In the genomic region with DNA sequence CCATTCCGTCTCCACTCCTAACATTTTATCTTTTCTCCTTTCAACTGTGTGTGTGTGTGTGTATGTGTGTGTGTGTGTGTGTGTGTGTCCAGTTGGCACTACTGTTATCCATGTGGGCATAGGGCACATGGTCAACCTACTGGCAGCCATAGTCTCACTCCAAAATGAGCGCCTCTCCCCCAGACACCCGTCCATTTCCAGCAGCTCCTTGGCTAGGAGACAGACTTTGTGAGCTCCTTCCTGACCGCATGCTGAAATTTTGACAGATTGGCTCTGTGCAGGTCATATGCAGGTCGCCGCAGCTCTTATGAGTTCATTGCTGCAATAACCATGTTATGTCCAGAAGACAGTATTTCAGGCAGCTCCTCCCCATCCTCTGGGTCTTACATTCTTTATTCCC, we compare ENCODE assay signal across 34 mouse cellular contexts. TPM values are rescaled to one million over a fixed set of nuclear protein-coding genes. Genes with fewer than 3 reads are reported as not detected.
A peak's percentile ranks its signal among the peaks of the same experiment; 100 is the strongest.
DNase-seq lines count a peak whose midpoint lies in the region; ATAC-seq and TF ChIP-seq lines count a peak whose summit lies in the region.
"Had no signal": no experiment of that assay in that cellular context is flagged by ENCODE, and none has a peak within 500 bp of the region (broad histone marks: within the 10 kb centered on the region; RNA-seq: fewer than 3 reads in every experiment).

No protein-coding gene starts in this region.

- H3K9me3 ChIP-seq in midbrain, postnatal 0 days (ENCODE audit: low read length) = no peaks in the 10 kb centered on the region
- H3K9me3 ChIP-seq in midbrain, embryonic 13.5 days = no peaks in the 10 kb centered on the region
- no peaks in the 10 kb centered on the region for H3K9me3 ChIP-seq in intestine, embryonic 15.5 days
- H3K9me3 ChIP-seq: embryonic facial prominence, embryonic 13.5 days; forebrain, embryonic 10.5 days; forebrain, embryonic 15.5 days; heart, embryonic 12.5 days; hindbrain, embryonic 15.5 days; limb, embryonic 12.5 days; liver, embryonic 15.5 days; neural tube, embryonic 13.5 days had no signal

- TF ChIP-seq POLR2A in cerebellum, adult 2 months (IDR thresholded peaks at IDR 0.05; ENCODE audit: borderline replicate concordance, insufficient read depth, low read length) = no peak

- H3K4me3 ChIP-seq in midbrain, postnatal 0 days (ENCODE audit: low read depth, low read length) = no peak overlapping the region
- H3K4me3 ChIP-seq in midbrain, embryonic 13.5 days (replicated peaks) = no peak overlapping the region
- no peak overlapping the region for H3K4me3 ChIP-seq in cerebellum, adult 2 months (replicated peaks; ENCODE audit: insufficient read depth, low read depth, low read length)
- H3K4me3 ChIP-seq in intestine, embryonic 15.5 days (replicated peaks) = no peak overlapping the region
- H3K4me3 ChIP-seq: embryonic facial prominence, embryonic 13.5 days; forebrain, embryonic 10.5 days; forebrain, embryonic 15.5 days; heart, adult 2 months; heart, embryonic 12.5 days; hindbrain, embryonic 15.5 days; limb, embryonic 12.5 days; liver, embryonic 15.5 days; neural tube, embryonic 13.5 days had no signal

- H3K27me3 ChIP-seq in midbrain, postnatal 0 days (ENCODE audit: insufficient read depth, low read length) = no peaks in the 10 kb centered on the region
- no peaks in the 10 kb centered on the region for H3K27me3 ChIP-seq in midbrain, embryonic 13.5 days
- H3K27me3 ChIP-seq in cerebellum, adult 2 months (ENCODE audit: control insufficient read depth, insufficient read depth, low read length) = no peaks in the 10 kb centered on the region
- no peaks in the 10 kb centered on the region for H3K27me3 ChIP-seq in intestine, embryonic 15.5 days (replicated peaks)
- H3K27me3 ChIP-seq: forebrain, embryonic 15.5 days; heart, embryonic 12.5 days; hindbrain, embryonic 15.5 days; limb, embryonic 12.5 days; liver, embryonic 15.5 days; neural tube, embryonic 13.5 days had no signal

- no peak overlapping the region for H3K9ac ChIP-seq in midbrain, postnatal 0 days (replicated peaks; ENCODE audit: low read length, poor library complexity, severe bottlenecking)
- no peak overlapping the region for H3K9ac ChIP-seq in midbrain, embryonic 13.5 days (replicated peaks)
- no peak overlapping the region for H3K9ac ChIP-seq in intestine, embryonic 15.5 days
- H3K9ac ChIP-seq: embryonic facial prominence, embryonic 13.5 days; forebrain, embryonic 15.5 days; heart, embryonic 12.5 days; hindbrain, embryonic 15.5 days; limb, embryonic 12.5 days; liver, embryonic 15.5 days; lung, embryonic 14.5 days; neural tube, embryonic 13.5 days had no signal

- WGBS in midbrain, postnatal 0 days = 95% methylated on average over 6 of the region's 6 CpGs
- WGBS in midbrain, embryonic 13.5 days = 95% methylated on average over 6 of the region's 6 CpGs
- 18% methylated on average over 6 of the region's 6 CpGs for WGBS in cerebellum, adult 2 months
- WGBS in intestine, embryonic 15.5 days = 82% methylated on average over 6 of the region's 6 CpGs

- TF ChIP-seq CTCF in midbrain, postnatal 0 days (IDR thresholded peaks at IDR 0.05) = no peak
- TF ChIP-seq CTCF in cerebellum, adult 2 months (IDR thresholded peaks at IDR 0.05; ENCODE audit: borderline replicate concordance, insufficient read depth, low read depth, low read length) = no peak

- DNase-seq in midbrain, postnatal 0 days (ENCODE audit: low spot score) = peak; percentile 13
- DNase-seq in cerebellum, adult 2 months = peak; percentile 77 to 92
- peak; percentile 87 to 91 for DNase-seq in cerebellum, postnatal 14 days
- DNase-seq in lung, postnatal 10 days = no peak
- DNase-seq: B cell, adult 2 months; heart, adult 2 months; heart, postnatal 4 days; kidney, adult 8-10 months; layer of hippocampus, adult 9-11 months; lung, embryonic 14.5 days had no signal

- H3K4me1 ChIP-seq in midbrain, postnatal 0 days (ENCODE audit: insufficient read depth, low read length) = no peaks in the 10 kb centered on the region
- no peaks in the 10 kb centered on the region for H3K4me1 ChIP-seq in midbrain, embryonic 13.5 days (replicated peaks)
- peaks cover 15% of the 10 kb centered on the region for H3K4me1 ChIP-seq in cerebellum, adult 2 months (ENCODE audit: control insufficient read depth, insufficient read depth, low read length)
- H3K4me1 ChIP-seq in intestine, embryonic 15.5 days (replicated peaks) = no peaks in the 10 kb centered on the region
- H3K4me1 ChIP-seq: forebrain, embryonic 10.5 days; forebrain, embryonic 15.5 days; heart, embryonic 12.5 days; liver, embryonic 15.5 days had no signal

- no peak overlapping the region for H3K27ac ChIP-seq in midbrain, postnatal 0 days (ENCODE audit: low read depth, low read length)
- H3K27ac ChIP-seq in midbrain, embryonic 13.5 days = no peak overlapping the region
- H3K27ac ChIP-seq in cerebellum, adult 2 months (ENCODE audit: insufficient read depth, low read length) = 0 out of 2 replicates have a peak overlapping the region, but pooled peaks have one; percentile 62
- no peak overlapping the region for H3K27ac ChIP-seq in intestine, embryonic 15.5 days
- H3K27ac ChIP-seq: embryonic facial prominence, embryonic 13.5 days; forebrain, embryonic 10.5 days; forebrain, embryonic 15.5 days; heart, adult 2 months; hindbrain, embryonic 15.5 days; kidney, postnatal 0 days; limb, embryonic 12.5 days; liver, embryonic 15.5 days; neural tube, embryonic 13.5 days had no signal

- no peak overlapping the region for H3K4me2 ChIP-seq in midbrain, postnatal 0 days (ENCODE audit: low read depth, low read length, poor library complexity, severe bottlenecking)
- no peak overlapping the region for H3K4me2 ChIP-seq in midbrain, embryonic 13.5 days (replicated peaks)
- H3K4me2 ChIP-seq in intestine, embryonic 15.5 days (replicated peaks) = no peak overlapping the region
- H3K4me2 ChIP-seq: embryonic facial prominence, embryonic 13.5 days; forebrain, embryonic 15.5 days; heart, embryonic 12.5 days; hindbrain, embryonic 15.5 days; limb, embryonic 12.5 days; liver, embryonic 15.5 days; lung, embryonic 14.5 days; midbrain, embryonic 11.5 days; neural tube, embryonic 13.5 days had no signal

- ATAC-seq in midbrain, postnatal 0 days (ENCODE audit: low FRiP score) = no peak
- ATAC-seq in midbrain, embryonic 13.5 days = no peak
- ATAC-seq in intestine, embryonic 15.5 days = no peak
- ATAC-seq: forebrain, embryonic 15.5 days; intestine, embryonic 16.5 days had no signal

- no peaks in the 10 kb centered on the region for H3K36me3 ChIP-seq in midbrain, postnatal 0 days (ENCODE audit: insufficient read depth, low read length)
- H3K36me3 ChIP-seq in midbrain, embryonic 13.5 days = no peaks in the 10 kb centered on the region
- no peaks in the 10 kb centered on the region for H3K36me3 ChIP-seq in intestine, embryonic 15.5 days
- H3K36me3 ChIP-seq: embryonic facial prominence, embryonic 13.5 days; forebrain, embryonic 10.5 days; forebrain, embryonic 15.5 days; heart, embryonic 12.5 days; hindbrain, embryonic 15.5 days; limb, embryonic 12.5 days; liver, embryonic 15.5 days; neural tube, embryonic 13.5 days had no signal

RNA-seq across cellular contexts. Expression of a gene that starts 32.9 kb away (rescaled TPM):
- not detected in 2 replicates for total RNA-seq in midbrain, postnatal 0 days (2014; rRNA removed)
- polyA plus RNA-seq in midbrain, postnatal 0 days (2015; fragmentation: Nextera tagmentation; extraction: Ambion mirVana) = not detected in 2 replicates
- polyA plus RNA-seq in midbrain, embryonic 13.5 days (2015; fragmentation: Nextera tagmentation; extraction: Ambion mirVana) = not detected in 2 replicates
- not detected in 2 replicates for polyA plus RNA-seq in cerebellum, adult 2 months (2012; rRNA removed)
- polyA plus RNA-seq in intestine, embryonic 15.5 days (2015; fragmentation: Nextera tagmentation; extraction: Ambion mirVana) = not detected in 2 replicates
- total RNA-seq: adrenal gland, adult 18-20 months; adrenal gland, postnatal 4 days; common myeloid progenitor, adult 5-6 weeks; gastrocnemius, adult 8-10 months; gastrocnemius, postnatal 4 days; heart, adult 2 months; heart, postnatal 4 days; left cerebral cortex, postnatal 14 days; liver, adult 2 months; megakaryocyte progenitor cell, adult 5-6 weeks had no signal
- polyA plus RNA-seq: embryonic facial prominence, embryonic 13.5 days; forebrain, embryonic 10.5 days; heart, adult 2 months; heart, embryonic 12.5 days; heart, postnatal 0 days; intestine, embryonic 16.5 days; kidney, postnatal 0 days; large intestine, adult 2 months; limb, embryonic 12.5 days; liver, adult 2 months; liver, embryonic 15.5 days; lung, embryonic 14.5 days; thymus, postnatal 0 days had no signal
